Mouse (Mus musculus): ENCODE measurements at regions not wholly inside any gene's neighbourhood (a gene's known extent, or its start where the extent isn't known, plus 50 kb on each side); places are given as distances from the start of the nearest gene placed in this dataset.

DNA sequence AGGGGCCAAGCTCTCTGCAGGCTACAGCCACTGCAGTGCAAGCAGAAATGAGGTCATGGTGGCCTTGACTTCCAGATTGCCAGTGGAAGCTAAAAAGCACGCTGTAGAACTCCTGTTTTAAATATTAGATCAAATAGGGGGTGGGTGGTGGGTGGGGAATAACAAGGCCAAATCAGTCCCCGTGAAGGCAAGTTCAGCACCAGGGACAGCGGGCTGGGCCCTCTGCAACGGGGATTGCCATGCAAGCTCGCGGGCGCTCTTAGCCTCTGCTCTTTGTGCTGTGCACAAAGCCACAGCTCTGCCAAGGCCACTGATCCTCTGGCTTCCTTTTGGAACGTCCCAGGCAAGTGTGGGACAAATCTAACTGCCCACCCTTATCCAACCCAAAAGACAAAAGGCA, 623.1 kb downstream of the Vrk1 start:
- Histone ChIP-seq H3K27me3 (ENCODE audit: control insufficient read depth in 1 of 2, insufficient read depth in 2 of 2, low read length in 2 of 2) (no peaks in the 10 kb centered on the region), H3K4me1 (ENCODE audit: control insufficient read depth in 1 of 2, insufficient read depth in 2 of 2, low read length in 2 of 2) (no peaks in the 10 kb centered on the region), H3K27ac (ENCODE audit: control insufficient read depth, low read depth, low read length) (no peak overlapping the region), H3K4me3 (ENCODE audit: control insufficient read depth in 1 of 2, insufficient read depth in 1 of 2, low read depth in 2 of 2, low read length in 2 of 2) (no peak overlapping the region), H3K9ac (ENCODE audit: control insufficient read depth, low read depth, low read length, poor library complexity, severe bottlenecking) (no peak overlapping the region), H3K9me3 (replicated peaks; ENCODE audit: insufficient read depth, low read length) (no peaks in the 10 kb centered on the region), H3K79me2 (ENCODE audit: control insufficient read depth, insufficient read depth, low read length, poor library complexity) (no peaks in the 10 kb centered on the region), H3K36me3 (ENCODE audit: control insufficient read depth in 1 of 2, insufficient read depth in 2 of 2, low read length in 2 of 2) (no peaks in the 10 kb centered on the region)
- DNase-seq (ENCODE audit: low read depth, low spot score), result peak; percentile 2
- TF ChIP-seq POLR2A (IDR thresholded peaks at IDR 0.05; ENCODE audit: control insufficient read depth in 1 of 2, insufficient read depth in 1 of 2, low read depth in 1 of 2, low read length in 2 of 2, poor library complexity in 1 of 2) (no peak), JUND (IDR thresholded peaks at IDR 0.05; ENCODE audit: low read depth, low read length) (no peak), MAZ (IDR thresholded peaks at IDR 0.05; ENCODE audit: low read depth, low read length) (no peak), MXI1 (IDR thresholded peaks at IDR 0.05; ENCODE audit: low read depth, low read length) (no peak), KAT2A (conservative IDR thresholded peaks at IDR 0.05; ENCODE audit: low read depth, low read length) (no peak)

GRCm38 (mm10) chr12:106658317-106658716, 648.3 kb downstream of the Vrk1 start:
- no peak for TF ChIP-seq TBP (IDR thresholded peaks at IDR 0.05; ENCODE audit: low read depth, low read length)
- no peak for TF ChIP-seq JUND (IDR thresholded peaks at IDR 0.05; ENCODE audit: low read depth, low read length)
- no peak for TF ChIP-seq SMC3 (IDR thresholded peaks at IDR 0.05; ENCODE audit: low read depth, low read length)
- TF ChIP-seq KAT2A (conservative IDR thresholded peaks at IDR 0.05; ENCODE audit: low read depth, low read length), result no peak
- TF ChIP-seq ZNF384 (IDR thresholded peaks at IDR 0.05; ENCODE audit: low read depth, low read length), result no peak
- no peak for TF ChIP-seq GABPA (IDR thresholded peaks at IDR 0.05; ENCODE audit: low read depth, low read length)
- no peak for TF ChIP-seq RAD21 (IDR thresholded peaks at IDR 0.05; ENCODE audit: low read depth, low read length)
- no peak for TF ChIP-seq MAX (IDR thresholded peaks at IDR 0.05; ENCODE audit: low read length)
- TF ChIP-seq MAFK (IDR thresholded peaks at IDR 0.05; ENCODE audit: borderline replicate concordance, low read depth, low read length), result no peak
- no peak for TF ChIP-seq E2F4 (IDR thresholded peaks at IDR 0.05; ENCODE audit: borderline replicate concordance, low read depth, low read length)
- no peak for TF ChIP-seq BHLHE40 (IDR thresholded peaks at IDR 0.05; ENCODE audit: borderline replicate concordance, low read depth, low read length)
- TF ChIP-seq HCFC1 (IDR thresholded peaks at IDR 0.05; ENCODE audit: low read depth, low read length), result no peak
- no peak for TF ChIP-seq NELFE (IDR thresholded peaks at IDR 0.05; ENCODE audit: low read depth, low read length)
- TF ChIP-seq TCF12 (IDR thresholded peaks at IDR 0.05; ENCODE audit: low read depth, low read length), result no peak
- TF ChIP-seq ZC3H11A (IDR thresholded peaks at IDR 0.05; ENCODE audit: low read depth, low read length), result no peak
- no peak for TF ChIP-seq POLR2AphosphoS5 (IDR thresholded peaks at IDR 0.05; ENCODE audit: borderline replicate concordance, low read depth, low read length)
- no peak overlapping the region for H3K4me3 ChIP-seq (ENCODE audit: control insufficient read depth in 1 of 2, insufficient read depth in 1 of 2, low read depth in 2 of 2, low read length in 2 of 2)
- no peak for DNase-seq (ENCODE audit: low read depth, low spot score)
- H3K79me2 ChIP-seq (ENCODE audit: control insufficient read depth, insufficient read depth, low read length, poor library complexity), result no peaks in the 10 kb centered on the region
- H3K4me1 ChIP-seq (ENCODE audit: control insufficient read depth in 1 of 2, insufficient read depth in 2 of 2, low read length in 2 of 2), result no peaks in the 10 kb centered on the region
- no peak overlapping the region for H3K27ac ChIP-seq (ENCODE audit: control insufficient read depth, low read depth, low read length)
- H3K27me3 ChIP-seq (ENCODE audit: control insufficient read depth in 1 of 2, insufficient read depth in 2 of 2, low read length in 2 of 2), result no peaks in the 10 kb centered on the region
- H3K9me3 ChIP-seq (replicated peaks; ENCODE audit: insufficient read depth, low read length), result no peaks in the 10 kb centered on the region
- H3K9ac ChIP-seq (ENCODE audit: control insufficient read depth, low read depth, low read length, poor library complexity, severe bottlenecking), result no peak overlapping the region
- no peaks in the 10 kb centered on the region for H3K36me3 ChIP-seq (ENCODE audit: control insufficient read depth in 1 of 2, insufficient read depth in 2 of 2, low read length in 2 of 2)
